Mouse (Mus musculus) ES-E14 (cell line): ENCODE measurements around the gene Cfap300. TPM values are rescaled to one million over a fixed set of nuclear protein-coding genes. Genes with fewer than 3 reads are reported as not detected.

Experiments
- DNase-seq: peaks from one replicate; pipeline ENCODE4 v3.0.0-alpha.2; 2013; ENCODE audit warnings: low read depth, low spot score
- H3K27ac ChIP-seq: 2 replicates; pipeline ENCODE4 v1.5.1; 2012; ENCODE audit warnings: low read depth, mild to moderate bottlenecking, low read length, moderate library complexity, mixed read lengths; ENCODE audit not compliant: poor library complexity, insufficient read depth, severe bottlenecking
- H3K36me3 ChIP-seq: 2 replicates; pipeline ENCODE4 v1.6.1; 2012; ENCODE audit warnings: mild to moderate bottlenecking, low read length, moderate library complexity, mixed read lengths; ENCODE audit not compliant: control insufficient read depth, poor library complexity, insufficient read depth, severe bottlenecking
- H3K4me1 ChIP-seq, 2 experiments: fragments of 150-350 bp in 1 of 2; sonication (generic) in 1 of 2; 2 replicates each; pipeline ENCODE4 v1.6.1; 2012; ENCODE audit warnings: low read length in 2 of 2, mild to moderate bottlenecking in 1 of 2, mixed read lengths in 1 of 2; ENCODE audit not compliant: control insufficient read depth in 2 of 2, insufficient read depth in 2 of 2, poor library complexity in 1 of 2
- H3K4me3 ChIP-seq, 2 experiments: fragments of 150-350 bp in 1 of 2; sonication (generic) in 1 of 2; 2 replicates each; pipeline ENCODE4 v1.5.1; 2012; ENCODE audit warnings: low read length in 2 of 2, low read depth in 1 of 2, mild to moderate bottlenecking in 1 of 2, mixed read lengths in 1 of 2; ENCODE audit not compliant: insufficient read depth in 1 of 2, poor library complexity in 1 of 2, severe bottlenecking in 1 of 2
- H3K9ac ChIP-seq: 2 replicates; pipeline ENCODE4 v1.6.1; 2012; ENCODE audit warnings: low read depth, mild to moderate bottlenecking, low read length, mixed read lengths; ENCODE audit not compliant: poor library complexity, insufficient read depth, severe bottlenecking
- H3K9me3 ChIP-seq: fragments of 150-350 bp; sonication (generic); 2 replicates; pipeline ENCODE4 v1.6.1; 2012; ENCODE audit warnings: low read depth, mild to moderate bottlenecking, low read length; ENCODE audit not compliant: control insufficient read depth, insufficient read depth
- CHD2 ChIP-seq: IDR thresholded peaks from 2 replicates; pipeline ENCODE4 v1.6.1; 2014; ENCODE audit warnings: mild to moderate bottlenecking, low read depth, low read length, inconsistent platforms
- HCFC1 ChIP-seq: IDR thresholded peaks from 2 replicates; pipeline ENCODE4 v1.6.1; 2012; ENCODE audit warnings: low read length, inconsistent platforms, borderline replicate concordance; ENCODE audit not compliant: insufficient read depth
- MAFK ChIP-seq: IDR thresholded peaks from 2 replicates; pipeline ENCODE4 v1.6.1; 2014; ENCODE audit warnings: mild to moderate bottlenecking, low read depth, low read length, inconsistent platforms; ENCODE audit not compliant: insufficient read depth
- ZC3H11A ChIP-seq: IDR thresholded peaks from 2 replicates; pipeline ENCODE4 v1.6.1; 2012; ENCODE audit warnings: low read depth, mild to moderate bottlenecking, inconsistent platforms, low read length, borderline replicate concordance
- ZNF384 ChIP-seq: IDR thresholded peaks from 2 replicates; pipeline ENCODE4 v1.6.1; 2012; ENCODE audit warnings: low read depth, low read length, inconsistent platforms
- in situ Hi-C, 2 experiments: fragments of 600-800 bp; cut with MboI; formaldehyde crosslinking; loops; one replicate each; pipeline ENCODE4 v1.15.1; 2025; ENCODE audit warnings: low sequenced_read_pairs in 2 of 2, inconsistent platforms in 1 of 2; ENCODE audit not compliant: unreplicated experiment in 2 of 2
- total RNA-seq: library from RNA; depleted of rRNA; stranded (reverse); fragments of 300-350 nt; gene quantifications from 2 replicates; pipeline ENCODE4 v1.2.3, GENCODE M21; 2012

Gene Cfap300
- total RNA-seq, 1 experiment = 2.4 TPM

DNA sequence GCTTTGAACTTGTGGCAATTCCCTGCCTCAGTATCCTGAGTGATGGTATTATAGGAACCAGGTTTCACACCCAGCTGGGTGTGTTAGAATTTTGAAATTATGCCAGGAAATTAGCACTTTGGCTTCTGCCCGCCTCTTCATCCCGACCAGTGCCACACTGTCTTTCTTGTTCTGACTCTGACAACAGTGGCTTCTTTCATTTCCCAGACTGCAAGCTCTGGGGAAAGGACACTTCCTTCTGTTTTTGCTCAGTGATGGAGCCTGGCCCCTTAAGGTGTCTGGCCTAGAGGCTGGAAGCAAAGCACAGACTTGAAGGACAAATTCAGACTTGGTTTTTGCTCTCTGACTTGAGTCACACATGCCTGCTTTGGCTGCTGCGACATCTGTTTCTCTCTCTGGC, 17.0 kb upstream of the Cfap300 start:
- no peak for TF ChIP-seq MAFK
- TF ChIP-seq HCFC1 = no peak
- no peak overlapping the region for H3K4me3 ChIP-seq
- no peaks in the 10 kb centered on the region for H3K9me3 ChIP-seq
- no peak overlapping the region for H3K9ac ChIP-seq
- DNase-seq = no peak
- no peak overlapping the region for H3K27ac ChIP-seq
- H3K4me1 ChIP-seq = peaks cover 4 to 9% of the 10 kb centered on the region in 2 experiments; a peak in 2 of 4 replicates
- in situ Hi-C loops = no loop called here
- no peaks in the 10 kb centered on the region for H3K36me3 ChIP-seq

DNA sequence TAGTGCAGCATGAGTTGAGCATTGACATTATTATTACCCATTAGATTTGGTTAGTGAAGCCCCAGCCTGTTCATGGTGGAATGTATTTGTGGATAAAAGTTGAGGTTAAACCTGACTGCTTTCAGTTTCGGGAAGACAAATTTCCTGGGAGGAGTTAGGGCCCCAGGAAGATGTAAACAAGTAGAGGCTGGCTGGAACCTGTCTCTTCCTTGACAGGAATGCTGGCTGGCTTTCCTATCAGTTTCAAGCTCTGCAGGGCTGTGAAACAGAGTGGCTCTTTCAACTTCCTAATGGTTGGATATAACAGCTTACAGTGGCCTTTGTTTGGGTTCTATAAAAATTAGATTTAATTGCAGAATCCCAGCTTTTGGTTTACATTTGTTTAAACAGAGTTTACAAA, 12.2 kb upstream of the Cfap300 start:
- H3K4me3 ChIP-seq = no peak overlapping the region
- TF ChIP-seq ZC3H11A (no peak), HCFC1 (no peak), ZNF384 (no peak), CHD2 (no peak), MAFK (no peak)
- no peak for DNase-seq

GRCm38 (mm10) chr9:8043044-8043387, 393 bp upstream of the Cfap300 start:
- Histone ChIP-seq H3K4me1 (peaks cover 0 to 4% of the 10 kb centered on the region in 2 experiments; a peak in 1 of 4 replicates), H3K4me3 (peak overlapping the region in 1 of 2 experiments; percentile 59; a peak in 2 of 4 replicates), H3K27ac (no peak overlapping the region), H3K36me3 (no peaks in the 10 kb centered on the region), H3K9me3 (no peaks in the 10 kb centered on the region), H3K9ac (no peak overlapping the region)
- TF ChIP-seq HCFC1 (no peak), ZNF384 (no peak), ZC3H11A (no peak), CHD2 (no peak), MAFK (no peak)
- in situ Hi-C loops = no loop called here
- DNase-seq = no peak

More for the DNA sequence above, 12.2 kb upstream of the Cfap300 start:
- in situ Hi-C loops = no loop called here
- no peaks in the 10 kb centered on the region for H3K9me3 ChIP-seq
- H3K4me1 ChIP-seq = peaks cover 4 to 9% of the 10 kb centered on the region in 2 experiments; a peak in 2 of 4 replicates
- H3K9ac ChIP-seq = no peak overlapping the region
- no peaks in the 10 kb centered on the region for H3K36me3 ChIP-seq
- peak overlapping the region; percentile 37; the same call in 1 of the 2 replicates for H3K27ac ChIP-seq

GRCm38 (mm10) chr9:8035546-8035945, 7.1 kb downstream of the Cfap300 start:
- H3K4me1 ChIP-seq = peaks cover 0 to 4% of the 10 kb centered on the region in 2 experiments; a peak in 1 of 4 replicates
- H3K9ac ChIP-seq = no peak overlapping the region
- in situ Hi-C loops = no loop called here
- H3K36me3 ChIP-seq = no peaks in the 10 kb centered on the region
- H3K4me3 ChIP-seq = peak overlapping the region; percentile 14 to 42; a peak in 3 of 4 replicates
- peak overlapping the region; percentile 80; the same call in 1 of the 2 replicates for H3K27ac ChIP-seq
- peak; percentile 66 for DNase-seq
- H3K9me3 ChIP-seq = no peaks in the 10 kb centered on the region
- TF ChIP-seq ZNF384 (no peak), CHD2 (0 out of 2 replicates have a peak, but pooled peaks have one; percentile 37)

DNA sequence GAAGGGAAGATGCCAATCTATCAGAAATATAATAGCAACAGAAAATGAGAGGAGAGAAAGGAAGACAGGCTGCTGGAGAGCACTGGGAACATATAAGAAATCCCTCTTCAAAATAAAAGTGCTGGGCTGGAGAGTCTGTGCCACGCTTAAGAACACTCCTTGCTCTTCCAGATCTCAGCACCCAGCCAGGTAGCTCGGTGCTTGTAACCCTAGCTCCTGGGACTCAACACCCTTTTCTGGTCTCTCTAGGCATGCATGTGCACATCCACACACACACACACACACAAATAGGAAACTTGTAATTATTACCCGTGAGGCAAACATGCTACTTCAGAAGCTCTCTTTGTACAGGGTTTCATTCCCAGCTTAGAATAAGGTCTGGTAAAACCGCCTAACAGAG, 7.5 kb downstream of the Cfap300 start:
- H3K4me1 ChIP-seq = peaks cover 0 to 4% of the 10 kb centered on the region in 2 experiments; a peak in 1 of 4 replicates
- H3K9me3 ChIP-seq = no peaks in the 10 kb centered on the region
- H3K9ac ChIP-seq = no peak overlapping the region
- H3K36me3 ChIP-seq = no peaks in the 10 kb centered on the region
- TF ChIP-seq ZNF384 = no peak
- TF ChIP-seq ZC3H11A = no peak
- TF ChIP-seq CHD2 = no peak
- no peak for TF ChIP-seq MAFK
- no peak for TF ChIP-seq HCFC1
- DNase-seq = no peak
- peak overlapping the region in 1 of 2 experiments; percentile 42; a peak in 1 of 4 replicates for H3K4me3 ChIP-seq
- H3K27ac ChIP-seq = peak overlapping the region; percentile 80; the same call in 1 of the 2 replicates
- in situ Hi-C loops = no loop called here
